Mouse (Mus musculus) CH12F3 (cell line): ENCODE data around the gene Slc11a1.
"Not testable (repeated sequence)": the region's sequence is repeated elsewhere in the genome, so short reads cannot be mapped to it uniquely, and the experiment has no call there.

Experiments used
- in situ Hi-C: fragments of 300-500 bp; cut with MboI; formaldehyde crosslinking; loops from 2 replicates; pipeline ENCODE4 v1.14.3; 2020; ENCODE audit warnings: low sequenced_read_pairs

The Slc11a1 gene

GRCm38 (mm10) chr1:74386714-74387385, 11.9 kb downstream of the Slc11a1 start:
- in situ Hi-C loops: no loop called here

- in situ Hi-C loops: no loop called here
These were observed 12.5 kb downstream of the Slc11a1 start for GRCm38 (mm10) chr1:74387386-74387988.

- in situ Hi-C loops: no loop called here
These were observed 13.5 kb downstream of the Slc11a1 start for GRCm38 (mm10) chr1:74388398-74388920.

GRCm38 (mm10) chr1:74389831-74390286, 14.9 kb downstream of the Slc11a1 start:
- in situ Hi-C loops: no loop called here

GRCm38 (mm10) chr1:74390287-74390906, 15.4 kb downstream of the Slc11a1 start:
- in situ Hi-C loops: no loop called here

- in situ Hi-C loops: no loop called here
These were observed 16.1 kb downstream of the Slc11a1 start, which contains the start of gene Ctdsp1 for GRCm38 (mm10) chr1:74390924-74391748. Gene Ctdsp1, plus strand, starts transcription at chr1:74391509.

GRCm38 (mm10) chr1:74391844-74392441, 16.9 kb downstream of the Slc11a1 start:
- in situ Hi-C loops: no loop called here

GRCm38 (mm10) chr1:74392446-74392994, 17.5 kb downstream of the Slc11a1 start:
- in situ Hi-C loops: no loop called here

- in situ Hi-C loops: no loop called here
These were observed 18.0 kb downstream of the Slc11a1 start for GRCm38 (mm10) chr1:74393010-74393409.

- in situ Hi-C loops: no loop called here
These were observed 18.7 kb downstream of the Slc11a1 start for GRCm38 (mm10) chr1:74393697-74394096.

- in situ Hi-C loops: no loop called here
These were observed 19.3 kb downstream of the Slc11a1 start for GRCm38 (mm10) chr1:74394311-74394710.

GRCm38 (mm10) chr1:74394858-74395257, 19.9 kb downstream of the Slc11a1 start:
- in situ Hi-C loops: no loop called here

- in situ Hi-C loops: no loop called here
These were observed 20.3 kb downstream of the Slc11a1 start for GRCm38 (mm10) chr1:74395290-74395689.

- in situ Hi-C loops: not testable (repeated sequence)
These were observed 21.6 kb downstream of the Slc11a1 start for GRCm38 (mm10) chr1:74396456-74397222.

- in situ Hi-C loops: no loop called here
These were observed 22.4 kb downstream of the Slc11a1 start for GRCm38 (mm10) chr1:74397268-74397918.

GRCm38 (mm10) chr1:74397919-74398451, 23.0 kb downstream of the Slc11a1 start:
- in situ Hi-C loops: no loop called here

GRCm38 (mm10) chr1:74400531-74400930, 25.5 kb downstream of the Slc11a1 start:
- in situ Hi-C loops: no loop called here

- in situ Hi-C loops: no loop called here
These were observed 26.2 kb downstream of the Slc11a1 start for GRCm38 (mm10) chr1:74401015-74401702.
